Mouse (Mus musculus) myocyte (in vitro differentiated cells): Measurements from ENCODE around the gene Ccl9.

ENCODE experiments used
- CEBPB ChIP-seq: IDR thresholded peaks from 2 replicates; pipeline ENCODE4 v1.6.1; 2011; ENCODE audit warnings: mild to moderate bottlenecking, moderate library complexity; ENCODE audit not compliant: poor library complexity, insufficient read depth, severe bottlenecking
- E2F4 ChIP-seq: IDR thresholded peaks from one replicate; pipeline ENCODE4 v1.6.1; 2011; ENCODE audit warnings: mild to moderate bottlenecking, control low read depth, moderate library complexity; ENCODE audit not compliant: insufficient read depth
- MAX ChIP-seq: IDR thresholded peaks from one replicate; pipeline ENCODE4 v1.6.1; 2011; ENCODE audit warnings: low read depth, mild to moderate bottlenecking, control low read depth
- MYOG ChIP-seq, 3 experiments: IDR thresholded peaks; one replicate each; pipeline ENCODE4 v1.6.1; 2011; ENCODE audit warnings: control low read depth in 2 of 3, low read depth in 2 of 3, mild to moderate bottlenecking in 2 of 3; ENCODE audit not compliant: insufficient read length in 2 of 3, control insufficient read depth in 1 of 3, insufficient read depth in 1 of 3
- POLR2A ChIP-seq: IDR thresholded peaks from one replicate; pipeline ENCODE4 v1.6.1; 2011; ENCODE audit warnings: low read depth, mild to moderate bottlenecking, control low read depth, moderate library complexity; ENCODE audit not compliant: insufficient read length
- TCF12 ChIP-seq: IDR thresholded peaks from one replicate; pipeline ENCODE4 v1.6.1; 2011; ENCODE audit warnings: mild to moderate bottlenecking, control low read depth; ENCODE audit not compliant: poor library complexity, insufficient read depth, severe bottlenecking
- USF1 ChIP-seq: IDR thresholded peaks from one replicate; pipeline ENCODE4 v1.6.1; 2011; ENCODE audit warnings: low read depth, mild to moderate bottlenecking, control low read depth, moderate library complexity

GRCm38 (mm10) chr11:83533192-83533591, 45.2 kb downstream of the Ccl9 start:
- TF ChIP-seq USF1 (no peak), POLR2A (no peak), MAX (no peak), MYOG (IDR thresholded peaks at IDR 0.05; ENCODE audit: control insufficient read depth in 1 of 3, insufficient read depth in 1 of 3, insufficient read length in 2 of 3, low read depth in 2 of 3) (no peak), E2F4 (no peak), CEBPB (no peak), TCF12 (no peak)
